Mouse (Mus musculus): ENCODE results near the gene Samd4.

- no peak for TF ChIP-seq CTCF (IDR thresholded peaks at IDR 0.05)
- TF ChIP-seq EP300 (IDR thresholded peaks at IDR 0.05) = no peak
These were observed 88.0 kb downstream of the Samd4 start for GRCm38 (mm10) chr14:46970673-46971072.
